ENCODE assay signal across 27 mouse cellular contexts in the genomic region with DNA sequence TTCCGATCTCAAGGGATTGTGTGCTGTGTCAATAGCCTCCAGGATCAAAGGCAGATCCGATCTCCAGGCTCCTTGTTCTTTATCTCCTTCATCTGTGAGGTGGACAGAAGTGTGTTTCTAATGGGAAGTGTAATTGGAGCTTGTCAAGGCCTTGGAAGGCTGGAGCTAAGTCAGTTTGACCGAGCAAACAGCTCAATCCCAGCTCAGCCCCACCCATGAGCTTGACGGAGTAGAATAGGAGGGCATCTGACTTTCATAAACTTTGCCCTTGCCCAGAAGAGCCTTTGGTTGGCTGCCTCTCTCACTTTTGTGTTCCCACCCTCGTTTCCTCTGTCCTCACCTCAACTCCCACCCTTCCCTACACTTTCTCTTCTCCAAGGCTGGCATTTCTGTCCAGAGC.
DNase-seq lines count a peak whose midpoint lies in the region; ATAC-seq and TF ChIP-seq lines count a peak whose summit lies in the region.
"Had no signal": no experiment of that assay in that cellular context is flagged by ENCODE, and none has a peak within 500 bp of the region (broad histone marks: within the 10 kb centered on the region; RNA-seq: fewer than 3 reads in every experiment).

No protein-coding gene starts in this region.

- TF ChIP-seq CTCF in lung, embryonic 14.5 days (IDR thresholded peaks at IDR 0.05; ENCODE audit: low read depth): no peak

- H3K27me3 ChIP-seq in lung, embryonic 14.5 days (ENCODE audit: insufficient read depth, low read length): no peaks in the 10 kb centered on the region
- no peaks in the 10 kb centered on the region for H3K27me3 ChIP-seq in stomach, embryonic 15.5 days (replicated peaks)
- no peaks in the 10 kb centered on the region for H3K27me3 ChIP-seq in kidney, embryonic 15.5 days
- H3K27me3 ChIP-seq: CH12.LX; embryonic facial prominence, embryonic 13.5 days; embryonic facial prominence, embryonic 15.5 days had no signal

- 36% methylated on average over 5 of the region's 5 CpGs for WGBS in lung, embryonic 14.5 days
- WGBS in stomach, embryonic 15.5 days: 49% methylated on average over 5 of the region's 5 CpGs
- 34% methylated on average over 5 of the region's 5 CpGs for WGBS in kidney, embryonic 15.5 days

- 0 out of 2 replicates have a peak overlapping the region, but pooled peaks have one; percentile 20 for H3K27ac ChIP-seq in lung, embryonic 14.5 days (ENCODE audit: low read depth)
- no peak overlapping the region for H3K27ac ChIP-seq in stomach, embryonic 15.5 days
- H3K27ac ChIP-seq in kidney, embryonic 15.5 days: no peak overlapping the region
- H3K27ac ChIP-seq: embryonic facial prominence, embryonic 13.5 days; embryonic facial prominence, embryonic 15.5 days; forebrain, embryonic 10.5 days; forebrain, embryonic 12.5 days had no signal

- no peak overlapping the region for H3K9ac ChIP-seq in lung, embryonic 14.5 days
- no peak overlapping the region for H3K9ac ChIP-seq in stomach, embryonic 15.5 days
- H3K9ac ChIP-seq in kidney, embryonic 15.5 days: no peak overlapping the region
- H3K9ac ChIP-seq: embryonic facial prominence, embryonic 13.5 days; embryonic facial prominence, embryonic 15.5 days; forebrain, embryonic 12.5 days had no signal

- H3K4me2 ChIP-seq in lung, embryonic 14.5 days: no peak overlapping the region
- no peak overlapping the region for H3K4me2 ChIP-seq in stomach, embryonic 15.5 days
- H3K4me2 ChIP-seq in kidney, embryonic 15.5 days: no peak overlapping the region
- H3K4me2 ChIP-seq: embryonic facial prominence, embryonic 13.5 days; embryonic facial prominence, embryonic 15.5 days; forebrain, embryonic 12.5 days had no signal

- peak; percentile 23 for DNase-seq in lung, embryonic 14.5 days
- no peak for DNase-seq in lung, postnatal 10 days
- DNase-seq in urinary bladder, postnatal 10 days (ENCODE audit: low spot score): no peak
- DNase-seq: adrenal gland, adult 2 months; adrenal gland, postnatal 10 days; adrenal gland, postnatal 25 days; B cell, adult 2 months; cerebellum, adult 11 months; cerebellum, adult 18-20 months; cerebellum, adult 8-10 months; cerebellum, adult 9-11 months; cerebellum, postnatal 14 days; cerebellum, postnatal 36 days; embryo, embryonic 11 days had no signal

- no peaks in the 10 kb centered on the region for H3K36me3 ChIP-seq in lung, embryonic 14.5 days (ENCODE audit: insufficient read depth)
- H3K36me3 ChIP-seq in stomach, embryonic 15.5 days: no peaks in the 10 kb centered on the region
- no peaks in the 10 kb centered on the region for H3K36me3 ChIP-seq in kidney, embryonic 15.5 days
- H3K36me3 ChIP-seq: embryonic facial prominence, embryonic 13.5 days; embryonic facial prominence, embryonic 15.5 days; forebrain, embryonic 10.5 days; forebrain, embryonic 12.5 days; G1E had no signal

- no peaks in the 10 kb centered on the region for H3K9me3 ChIP-seq in lung, embryonic 14.5 days (ENCODE audit: low read depth, low read length)
- no peaks in the 10 kb centered on the region for H3K9me3 ChIP-seq in stomach, embryonic 15.5 days
- no peaks in the 10 kb centered on the region for H3K9me3 ChIP-seq in kidney, embryonic 15.5 days (replicated peaks)
- H3K9me3 ChIP-seq: embryonic facial prominence, embryonic 13.5 days; embryonic facial prominence, embryonic 15.5 days; forebrain, embryonic 10.5 days; forebrain, embryonic 12.5 days had no signal

- ATAC-seq in lung, embryonic 14.5 days (ENCODE audit: insufficient read depth): no peak
- ATAC-seq in stomach, embryonic 15.5 days (ENCODE audit: insufficient read depth, low FRiP score, low read depth): peak; percentile 77
- no peak for ATAC-seq in kidney, embryonic 15.5 days (replicated peaks; ENCODE audit: low FRiP score)
- ATAC-seq: CD4-positive, CD25-positive, alpha-beta regulatory T cell, adult 4 months; forebrain, embryonic 14.5 days; forebrain, embryonic 16.5 days; Patski had no signal

- no peak overlapping the region for H3K4me3 ChIP-seq in lung, embryonic 14.5 days (ENCODE audit: low read depth, low read length)
- no peak overlapping the region for H3K4me3 ChIP-seq in stomach, embryonic 15.5 days (replicated peaks)
- H3K4me3 ChIP-seq in kidney, embryonic 15.5 days (replicated peaks): no peak overlapping the region
- H3K4me3 ChIP-seq: embryonic facial prominence, embryonic 13.5 days; embryonic facial prominence, embryonic 15.5 days; erythroblast, embryonic 14.5 days; forebrain, embryonic 10.5 days; forebrain, embryonic 12.5 days had no signal

- H3K4me1 ChIP-seq in lung, embryonic 14.5 days (ENCODE audit: insufficient read depth): peaks cover 5% of the 10 kb centered on the region; the same call in 1 of the 2 replicates
- H3K4me1 ChIP-seq in stomach, embryonic 15.5 days: 0 out of 2 replicates have a peak, but pooled peaks cover 8% of the 10 kb centered on the region
- H3K4me1 ChIP-seq in kidney, embryonic 15.5 days: peaks cover 8% of the 10 kb centered on the region
- H3K4me1 ChIP-seq: forebrain, embryonic 12.5 days had no signal
